Mouse (Mus musculus) heart, postnatal 4 days (tissue): ENCODE data around the gene Tsc22d4. TPM values are rescaled to one million over a fixed set of nuclear protein-coding genes. Genes with fewer than 3 reads are reported as not detected.

Experiments
- DNase-seq: peaks from one replicate; pipeline ENCODE4 v3.0.0; 2021
- total RNA-seq, 2 experiments: library from RNA; stranded (reverse); gene quantifications; 2 replicates each; pipeline ENCODE4 v1.2.3; 2021

Tsc22d4 gene
- total RNA-seq, 2 experiments from 2014 or later, result 230 to 231 TPM

GRCm38 (mm10) chr5:137764609-137765340 lies 19.2 kb downstream of the Tsc22d4 start:
- DNase-seq, result no peak

- no peak for DNase-seq
Observed at GRCm38 (mm10) chr5:137766270-137766669, 20.7 kb downstream of the Tsc22d4 start.

- no peak for DNase-seq
Observed at GRCm38 (mm10) chr5:137768475-137768874, 22.9 kb downstream of the Tsc22d4 start.

- peak; percentile 50 for DNase-seq
Observed at GRCm38 (mm10) chr5:137770709-137771108, 25.2 kb downstream of the Tsc22d4 start.

GRCm38 (mm10) chr5:137772755-137773154 lies 27.2 kb downstream of the Tsc22d4 start:
- DNase-seq, result no peak

GRCm38 (mm10) chr5:137775587-137776290 lies 30.2 kb downstream of the Tsc22d4 start:
- no peak for DNase-seq

GRCm38 (mm10) chr5:137776408-137776918 lies 30.9 kb downstream of the Tsc22d4 start:
- no peak for DNase-seq

- no peak for DNase-seq
Observed at GRCm38 (mm10) chr5:137777267-137777845, 31.8 kb downstream of the Tsc22d4 start.

- DNase-seq, result peak; percentile 98
Observed at GRCm38 (mm10) chr5:137778635-137779034, 33.1 kb downstream of the Tsc22d4 start, which contains the start of gene Ppp1r35. Gene Ppp1r35 (plus strand): TSS chr5:137778849.

- peak; percentile 44 for DNase-seq
Observed at GRCm38 (mm10) chr5:137779053-137779933, 33.8 kb downstream of the Tsc22d4 start.

GRCm38 (mm10) chr5:137781661-137782060 lies 36.1 kb downstream of the Tsc22d4 start:
- DNase-seq, result no peak

GRCm38 (mm10) chr5:137782776-137783522 lies 37.4 kb downstream of the Tsc22d4 start:
- no peak for DNase-seq

GRCm38 (mm10) chr5:137783901-137784540 lies 38.5 kb downstream of the Tsc22d4 start:
- DNase-seq, result no peak

- no peak for DNase-seq
Observed at GRCm38 (mm10) chr5:137784546-137784945, 39.0 kb downstream of the Tsc22d4 start.

- peak; percentile 60 for DNase-seq
Observed at GRCm38 (mm10) chr5:137785164-137786031, 39.9 kb downstream of the Tsc22d4 start.

- DNase-seq, result peak; percentile 99
Observed at GRCm38 (mm10) chr5:137786109-137786942, 40.8 kb downstream of the Tsc22d4 start.

- DNase-seq, result peak; percentile 98
Observed at GRCm38 (mm10) chr5:137787151-137787928, 41.8 kb downstream of the Tsc22d4 start, which contains the start of the genes Mepce and Zcwpw1. Gene Mepce (minus strand): TSS chr5:137787655. Gene Zcwpw1 (plus strand): TSS chr5:137787798.

- peak; percentile 18 for DNase-seq
Observed at GRCm38 (mm10) chr5:137788171-137788570, 42.6 kb downstream of the Tsc22d4 start.
